Mouse (Mus musculus): ENCODE data around the gene 1700102P08Rik.

- TF ChIP-seq POLR2A (IDR thresholded peaks at IDR 0.05; ENCODE audit: low read depth, low read length) (peak; percentile 89), CTCF (IDR thresholded peaks at IDR 0.05; ENCODE audit: extremely low read depth, insufficient read length, insufficient replicate concordance, low read depth, low read length) (no peak)
These were observed 44.9 kb upstream of the 1700102P08Rik start, which contains the start of gene Usp4 for GRCm38 (mm10) chr9:108347540-108348289.

Data from small intestine, adult 2 months (tissue).